Mouse (Mus musculus) cortical plate, adult 2 months (tissue): ENCODE results near the gene Glis3. TPM values are rescaled to one million over a fixed set of nuclear protein-coding genes. Genes with fewer than 3 reads are reported as not detected.

Experiments
- H3K27ac ChIP-seq: fragments of 200-500 bp; 2 replicates; pipeline ENCODE4 v1.5.1; 2012; ENCODE audit warnings: low read length, control low read depth, inconsistent platforms; ENCODE audit not compliant: insufficient read depth
- H3K4me1 ChIP-seq: fragments of 200-500 bp; 2 replicates; pipeline ENCODE4 v1.6.1; 2011; ENCODE audit warnings: low read length; ENCODE audit not compliant: control insufficient read depth, insufficient read depth
- H3K4me3 ChIP-seq: fragments of 200-500 bp; 2 replicates; pipeline ENCODE4 v1.5.1; 2011; ENCODE audit warnings: mild to moderate bottlenecking, low read length, control low read depth; ENCODE audit not compliant: insufficient read depth
- CTCF ChIP-seq: fragments of 200-500 bp; IDR thresholded peaks from 2 replicates; pipeline ENCODE4 v1.5.1; 2011; ENCODE audit warnings: mild to moderate bottlenecking, control low read depth, low read length; ENCODE audit not compliant: insufficient read depth; ENCODE audit errors: extremely low read depth
- POLR2A ChIP-seq: fragments of 200-500 bp; IDR thresholded peaks from 2 replicates; pipeline ENCODE4 v1.6.1; 2011; ENCODE audit warnings: mild to moderate bottlenecking, low read length, control low read depth; ENCODE audit not compliant: insufficient read depth; ENCODE audit errors: extremely low read depth
- polyA plus RNA-seq: library from polyadenylated mRNA; depleted of rRNA; stranded (reverse); fragments of >200 nt; gene quantifications from 2 replicates; pipeline ENCODE4 v1.2.3, GENCODE M21; 2012

The Glis3 gene
- polyA plus RNA-seq, 1 experiment = 1.9 TPM

DNA sequence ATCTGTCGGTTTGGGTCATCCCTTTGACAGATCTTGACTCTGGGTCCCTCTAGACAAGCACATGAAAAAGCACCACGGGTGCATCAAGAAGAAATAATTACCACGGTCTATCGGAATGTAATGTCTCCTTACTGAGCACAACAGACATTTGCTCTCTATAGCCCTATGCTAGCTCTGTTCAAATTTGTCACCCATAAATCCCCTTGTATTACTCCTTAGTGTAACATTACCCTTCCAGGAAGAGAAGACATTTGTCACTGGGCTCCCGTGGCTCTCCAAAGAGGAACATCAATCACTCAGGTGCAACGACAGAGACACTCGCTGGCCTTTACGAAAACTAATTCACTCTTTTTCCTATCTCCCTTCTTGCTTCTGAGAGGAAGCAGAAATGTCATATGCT lies 413.0 kb downstream of the Glis3 start:
- Histone ChIP-seq H3K27ac (no peak overlapping the region), H3K4me3 (no peak overlapping the region), H3K4me1 (no peaks in the 10 kb centered on the region)
- no peak for TF ChIP-seq POLR2A

DNA sequence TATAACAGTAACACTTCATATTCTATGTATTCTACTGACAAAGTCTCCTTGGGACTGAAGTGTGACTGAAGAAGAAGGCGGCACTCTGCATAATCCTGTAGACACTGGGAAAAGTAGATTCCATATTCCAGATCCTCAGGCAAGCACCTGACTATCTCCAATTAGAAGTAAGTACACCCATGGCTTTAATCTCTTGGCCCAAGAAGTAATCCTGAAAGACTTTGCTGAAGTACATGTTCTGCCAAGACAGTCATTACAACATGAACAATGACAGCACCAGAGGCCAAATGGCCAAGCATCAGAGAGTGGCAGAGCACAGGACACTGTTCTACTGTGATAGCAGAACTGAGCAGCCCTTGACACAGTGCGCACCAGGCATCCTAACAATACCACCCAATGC lies 414.1 kb downstream of the Glis3 start:
- no peaks in the 10 kb centered on the region for H3K4me1 ChIP-seq
- no peak overlapping the region for H3K4me3 ChIP-seq
- no peak overlapping the region for H3K27ac ChIP-seq
- TF ChIP-seq CTCF (no peak), POLR2A (no peak)

DNA sequence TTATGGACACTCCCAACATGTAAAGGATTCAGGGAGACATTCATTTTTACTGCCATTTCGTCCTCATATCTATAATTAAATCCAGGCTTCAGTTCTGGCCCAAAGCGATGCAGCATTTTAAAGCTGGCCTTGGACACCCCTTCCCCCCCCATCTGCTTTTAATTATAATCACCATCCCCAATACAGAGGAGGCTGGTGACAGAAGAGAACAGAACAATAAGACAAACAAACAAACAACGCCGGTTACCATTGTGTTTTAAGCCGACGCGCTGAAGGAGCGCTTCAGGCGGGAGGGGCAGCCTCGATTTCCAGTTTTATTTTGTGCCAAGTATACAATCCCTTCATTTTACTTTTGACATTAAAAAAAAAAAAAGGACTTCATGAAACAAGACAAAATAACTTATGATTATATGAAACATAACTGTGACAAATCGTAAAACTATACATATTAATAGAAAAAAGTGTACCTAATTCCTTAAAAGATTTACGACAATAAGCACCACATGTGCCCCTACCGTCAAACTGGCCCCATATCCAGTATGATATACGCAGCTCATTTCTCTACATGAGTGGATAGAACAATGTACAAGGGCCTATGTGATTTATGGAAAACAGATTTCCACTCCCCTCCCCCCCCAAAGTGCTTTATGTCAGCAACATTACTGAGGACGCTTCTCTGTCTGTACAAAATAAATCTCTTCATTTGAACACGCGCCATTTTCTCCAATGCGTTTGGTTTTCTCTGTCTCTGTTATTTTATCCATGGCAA lies 420.8 kb downstream of the Glis3 start:
- TF ChIP-seq POLR2A (no peak), CTCF (no peak)
- H3K4me3 ChIP-seq = no peak overlapping the region
- H3K4me1 ChIP-seq = no peaks in the 10 kb centered on the region
- H3K27ac ChIP-seq = no peak overlapping the region

DNA sequence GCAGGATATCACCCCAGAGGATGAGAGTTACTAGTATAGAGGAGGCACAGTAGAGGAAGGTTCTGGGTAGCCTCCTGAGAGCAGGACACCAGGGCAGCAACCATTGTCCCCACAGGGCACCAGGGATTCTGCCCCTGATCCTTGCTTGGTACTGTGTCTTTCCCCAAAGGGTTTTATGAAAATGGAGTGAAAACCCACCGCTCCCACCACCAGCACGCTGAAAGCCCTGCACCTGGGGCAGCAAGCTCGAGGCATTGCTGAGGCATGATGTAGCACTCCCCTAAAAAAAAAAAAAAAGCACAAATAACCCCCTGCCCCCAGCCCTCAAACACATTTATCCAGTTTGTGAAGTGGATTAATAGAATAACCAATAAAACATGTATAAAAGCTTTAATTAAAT lies 421.4 kb downstream of the Glis3 start:
- Histone ChIP-seq H3K4me1 (no peaks in the 10 kb centered on the region), H3K27ac (no peak overlapping the region), H3K4me3 (no peak overlapping the region)
- TF ChIP-seq POLR2A (no peak), CTCF (no peak)

DNA sequence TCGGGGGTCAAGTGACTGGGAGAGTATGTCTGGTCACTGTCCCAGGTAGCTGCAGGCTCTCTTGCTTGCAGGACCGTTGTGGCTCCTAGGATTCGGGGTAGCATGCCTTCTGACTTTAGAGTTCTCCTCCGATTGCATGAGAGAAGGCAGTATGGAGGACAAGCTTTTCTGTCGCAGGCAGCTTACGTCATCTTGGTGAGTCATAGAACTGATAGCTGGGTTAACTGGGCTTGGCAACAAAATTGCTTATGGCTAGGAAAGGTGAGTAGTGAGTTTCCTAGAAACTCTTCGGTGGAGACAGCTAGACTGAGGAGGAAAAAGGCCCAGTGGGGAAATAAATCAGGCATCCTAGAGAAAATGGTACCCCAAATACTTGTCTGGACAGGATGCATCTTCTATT lies 432.5 kb downstream of the Glis3 start:
- no peak overlapping the region for H3K27ac ChIP-seq
- TF ChIP-seq POLR2A = no peak
- TF ChIP-seq CTCF = no peak
- no peak overlapping the region for H3K4me3 ChIP-seq
- no peaks in the 10 kb centered on the region for H3K4me1 ChIP-seq

DNA sequence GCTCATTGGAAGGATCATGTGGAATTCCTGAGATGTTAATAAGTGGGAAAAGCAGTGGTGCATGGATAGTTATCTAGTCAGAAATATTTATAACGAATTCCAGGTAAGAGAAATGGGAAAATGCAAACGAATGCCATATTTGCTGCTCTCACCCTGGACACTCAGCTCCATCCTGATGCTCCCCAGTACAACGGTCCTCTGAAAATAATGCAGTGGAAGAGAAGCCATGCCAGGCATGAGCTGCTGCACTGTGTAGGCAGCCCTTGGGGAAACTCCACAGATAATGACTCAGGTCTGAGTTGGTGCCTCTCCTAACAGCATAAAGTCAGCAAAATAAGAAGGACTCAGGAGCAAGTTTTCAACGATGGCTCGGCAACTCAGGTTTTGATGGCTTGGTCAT lies 433.7 kb downstream of the Glis3 start:
- Histone ChIP-seq H3K27ac (no peak overlapping the region), H3K4me3 (no peak overlapping the region), H3K4me1 (no peaks in the 10 kb centered on the region)
- TF ChIP-seq CTCF = no peak
- TF ChIP-seq POLR2A = no peak

DNA sequence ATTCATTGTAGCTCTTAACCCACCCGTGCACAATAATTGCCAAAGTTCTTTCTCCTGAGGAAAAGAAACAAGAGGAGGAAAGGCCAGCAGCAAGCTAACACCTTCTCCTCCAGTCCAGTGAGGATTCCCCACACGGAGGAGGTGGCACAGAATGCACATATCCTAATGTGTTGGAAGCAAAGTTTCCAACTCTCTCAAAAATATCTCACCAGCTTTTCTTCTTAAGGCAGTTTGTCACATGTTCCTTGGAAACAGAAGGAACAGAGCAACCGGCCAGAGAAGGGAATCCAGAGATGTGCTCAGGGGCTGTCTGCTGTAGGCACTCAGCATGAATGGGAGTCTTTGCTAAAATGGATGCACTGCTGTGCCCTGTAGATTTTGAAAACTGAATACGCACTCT lies 441.8 kb downstream of the Glis3 start:
- TF ChIP-seq POLR2A (no peak), CTCF (no peak)
- Histone ChIP-seq H3K27ac (no peak overlapping the region), H3K4me3 (no peak overlapping the region), H3K4me1 (no peaks in the 10 kb centered on the region)

DNA sequence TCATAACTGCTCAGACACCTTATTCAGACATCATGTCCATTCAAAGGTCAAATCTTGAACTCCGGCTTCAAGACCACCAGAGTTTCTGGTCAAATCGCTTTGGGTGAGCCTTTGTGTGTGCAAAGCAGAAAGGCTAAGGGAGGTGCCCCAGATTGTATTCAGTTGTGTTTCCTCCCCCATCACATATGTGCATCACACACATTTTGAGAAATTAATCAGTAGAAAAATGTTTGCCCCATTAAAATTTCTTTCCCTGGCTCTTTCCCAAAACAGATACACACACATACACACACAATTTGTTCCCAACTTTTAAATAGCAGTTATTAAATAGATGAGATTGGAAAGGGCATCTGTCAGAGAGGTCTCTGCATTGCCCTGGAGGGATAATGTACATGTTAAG lies 442.3 kb downstream of the Glis3 start:
- Histone ChIP-seq H3K4me1 (no peaks in the 10 kb centered on the region), H3K27ac (no peak overlapping the region)
- TF ChIP-seq CTCF = no peak
- TF ChIP-seq POLR2A = no peak

DNA sequence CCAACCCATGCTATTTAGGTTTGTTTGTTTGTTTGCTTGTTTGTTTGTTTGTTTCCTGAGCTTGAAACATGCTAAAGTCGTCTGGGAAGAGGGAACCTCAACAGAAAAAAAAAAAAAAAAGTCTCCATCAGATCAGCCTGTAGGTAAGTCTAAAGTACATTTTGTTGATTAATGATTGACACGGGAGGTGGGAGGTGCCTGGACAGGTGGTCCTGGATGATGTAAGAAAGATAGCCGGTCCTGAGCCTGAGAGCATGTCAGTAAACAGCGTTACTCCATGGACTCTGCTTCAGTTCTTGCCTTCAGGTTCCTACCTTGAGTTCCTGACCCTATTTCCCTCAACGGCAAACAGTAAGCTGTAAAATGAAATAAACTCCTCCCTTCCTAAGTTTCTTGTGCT lies 444.3 kb downstream of the Glis3 start:
- H3K4me1 ChIP-seq = no peaks in the 10 kb centered on the region
- no peak overlapping the region for H3K27ac ChIP-seq
- TF ChIP-seq CTCF (no peak), POLR2A (no peak)
- H3K4me3 ChIP-seq = no peak overlapping the region

More for the DNA sequence above, 442.3 kb downstream of the Glis3 start:
- H3K4me3 ChIP-seq = no peak overlapping the region

DNA sequence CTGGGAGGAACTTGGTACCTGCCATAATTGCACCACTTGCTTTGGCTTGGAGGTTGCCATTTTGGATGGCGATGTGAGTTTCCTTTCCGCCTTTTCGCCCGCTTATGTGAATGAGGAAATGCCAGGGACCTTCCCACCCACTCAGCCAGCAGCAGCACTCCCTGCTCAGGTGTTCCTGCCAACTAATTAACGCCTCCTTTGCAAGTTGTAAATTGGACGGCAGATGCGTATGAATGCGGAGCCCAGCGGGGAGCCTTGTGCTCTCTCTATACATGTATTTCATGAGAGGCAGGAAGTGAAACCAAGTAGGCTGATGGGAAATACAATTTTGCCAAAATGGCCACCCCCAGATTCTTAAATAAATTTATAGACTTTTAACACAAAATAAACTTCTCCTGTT lies 444.8 kb downstream of the Glis3 start:
- Histone ChIP-seq H3K27ac (no peak overlapping the region), H3K4me1 (no peaks in the 10 kb centered on the region), H3K4me3 (no peak overlapping the region)
- no peak for TF ChIP-seq POLR2A
- no peak for TF ChIP-seq CTCF

DNA sequence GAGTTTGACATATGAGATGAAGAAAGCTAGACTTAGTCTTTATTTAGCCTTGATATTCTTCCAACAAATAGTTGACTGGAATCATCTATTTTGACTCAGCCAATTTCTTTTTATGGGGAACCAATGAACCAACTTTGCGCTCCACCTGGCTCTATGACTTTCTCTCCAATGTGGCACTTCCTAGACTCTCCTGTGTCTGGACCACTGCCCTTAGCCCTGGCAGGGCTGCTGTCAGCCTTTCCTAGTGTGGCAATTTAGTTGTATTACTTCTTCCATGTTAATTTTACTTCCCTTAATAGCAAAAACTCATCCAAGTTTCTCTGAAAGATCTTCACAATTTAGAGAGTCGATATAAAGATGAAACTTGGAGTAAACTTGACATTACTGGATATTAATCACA lies 445.2 kb downstream of the Glis3 start:
- Histone ChIP-seq H3K4me3 (no peak overlapping the region), H3K4me1 (no peaks in the 10 kb centered on the region), H3K27ac (no peak overlapping the region)
- TF ChIP-seq POLR2A (no peak), CTCF (no peak)
